Comparison of ENCODE assay signal across 9 mouse cellular contexts in genomic region chr1:87848237-87848996, GRCm38 (mm10). TPM values are rescaled to one million over a fixed set of nuclear protein-coding genes. Genes with fewer than 3 reads are reported as not detected.
DNase-seq lines count a peak whose midpoint lies in the region; ATAC-seq lines count a peak whose summit lies in the region.
"Had no signal": no experiment of that assay in that cellular context is flagged by ENCODE, and none has a peak within 500 bp of the region (broad histone marks: within the 10 kb centered on the region; RNA-seq: fewer than 3 reads in every experiment).

No protein-coding gene starts in this region.

- intact Hi-C loops in gastrocnemius, postnatal 36 days (cut with DNase I), result loop anchor here (5.0 kb wide), 1 partner anchor 51 kb away; no protein-coding TSS in a partner anchor

- 0 out of 2 replicates have a peak overlapping the region, but pooled peaks have one; percentile 20 for H3K27ac ChIP-seq in limb, embryonic 12.5 days

- H3K4me2 ChIP-seq in limb, embryonic 12.5 days, result no peak overlapping the region

- H3K4me1 ChIP-seq in limb, embryonic 12.5 days (replicated peaks), result peaks cover 37% of the 10 kb centered on the region

- ATAC-seq in limb, embryonic 12.5 days (ENCODE audit: insufficient number of reproducible peaks, insufficient read depth, low FRiP score, low TSS enrichment, low read depth), result no peak

- DNase-seq in heart, adult 11 months, result peak; percentile 92
- DNase-seq in heart, postnatal 4 days, result no peak
- DNase-seq in 3134 (ENCODE audit: extremely low read depth, insufficient read length, low spot score), result peak; percentile 65
- DNase-seq in adrenal gland, postnatal 10 days, result peak; percentile 49
- DNase-seq in ovary, adult 18-20 months (ENCODE audit: low spot score), result no peak
- no peak for DNase-seq in cerebellum, postnatal 36 days
- DNase-seq in gastrocnemius, postnatal 36 days, result no peak
- DNase-seq: cerebellum, postnatal 10 days had no signal

- 42% methylated on average over 11 of the region's 11 CpGs for WGBS in limb, embryonic 12.5 days

- H3K4me3 ChIP-seq in limb, embryonic 12.5 days (replicated peaks), result no peak overlapping the region

- no peaks in the 10 kb centered on the region for H3K9me3 ChIP-seq in limb, embryonic 12.5 days

- H3K27me3 ChIP-seq in limb, embryonic 12.5 days, result no peaks in the 10 kb centered on the region

- H3K9ac ChIP-seq in limb, embryonic 12.5 days (replicated peaks), result no peak overlapping the region

- H3K36me3 ChIP-seq in limb, embryonic 12.5 days, result no peaks in the 10 kb centered on the region

RNA-seq across cellular contexts. Expression of gene Dgkd, which starts 4.7 kb away (rescaled TPM):
- total RNA-seq in heart, postnatal 4 days (2021), result 10 to 100 TPM; 53.4 to 55.2 TPM
- total RNA-seq in adrenal gland, postnatal 10 days (2021), result 100 to 1,000 TPM; 107 to 118 TPM
- polyA plus RNA-seq in limb, embryonic 12.5 days (2016; fragmentation: Nextera tagmentation; extraction: Ambion mirVana), result 44.6 and 45.8 TPM in 2 replicates
- 10 to 100 TPM; 29.5 to 32.7 TPM for total RNA-seq in gastrocnemius, postnatal 36 days (2021)

RNA-seq across cellular contexts. Expression of gene Sag, which starts 44.9 kb away (rescaled TPM):
- under 1 TPM; 0.33 to 0.45 TPM for total RNA-seq in heart, postnatal 4 days (2021)
- 1 to 10 TPM; 1.5 to 2.0 TPM for total RNA-seq in adrenal gland, postnatal 10 days (2021)
- polyA plus RNA-seq in limb, embryonic 12.5 days (2016; fragmentation: Nextera tagmentation; extraction: Ambion mirVana), result 2.7 and 3.8 TPM in 2 replicates
- total RNA-seq in gastrocnemius, postnatal 36 days (2021), result under 1 TPM in 1 of 2 experiments, not detected in 1; 0.12 TPM

Comparison
In these comparisons a context has a peak if more than half of its experiments do, and no peak if none do; other contexts are left out.
1. DNase-seq: peak in heart, adult 11 months (single experiment), 3134 (single experiment) and adrenal gland, postnatal 10 days (single experiment); none in heart, postnatal 4 days (single experiment), ovary, adult 18-20 months (single experiment), cerebellum, postnatal 36 days (0 of 2) and gastrocnemius, postnatal 36 days (0 of 2).